Mouse (Mus musculus): ENCODE results near the gene Gm4064.
"Not testable (repeated sequence)": the region's sequence is repeated elsewhere in the genome, so short reads cannot be mapped to it uniquely, and the experiment has no call there.

Gene Gm4064

GRCm38 (mm10) chrY:2796105-2796504 lies at the start of gene Gm4064:
Gene Gm4064, minus strand, starts transcription at chrY:2796205.
- not testable (repeated sequence) for DNase-seq (ENCODE audit: low spot score)

- not testable (repeated sequence) for DNase-seq (ENCODE audit: low spot score)
These were observed 34.4 kb upstream of the Gm4064 start, which contains the start of the genes Rbmy and Gm10256 for GRCm38 (mm10) chrY:2830380-2830779. Gene Rbmy, plus strand, starts transcription at chrY:2830680. Gene Gm10256, plus strand, starts transcription at chrY:2830699.
